Mouse (Mus musculus) limb, embryonic 13.5 days (tissue): Measurements from ENCODE around the gene Ttc5. TPM values are rescaled to one million over a fixed set of nuclear protein-coding genes. Genes with fewer than 3 reads are reported as not detected.
"Not testable (repeated sequence)": the region's sequence is repeated elsewhere in the genome, so short reads cannot be mapped to it uniquely, and the experiment has no call there.

Experiments
- ATAC-seq: fragments of 200-750 bp; cut with Nextera tagmentation; 2 replicates; pipeline ENCODE4 v1.8.0; 2017; ENCODE audit warnings: low read depth, moderate number of reproducible peaks, moderate TSS enrichment; ENCODE audit not compliant: low FRiP score
- H3K27ac ChIP-seq: fragments of 300-500 bp; sonication (generic); 2 replicates; pipeline ENCODE4 v1.5.1; 2015; ENCODE audit warnings: inconsistent platforms, mild to moderate bottlenecking, moderate library complexity
- H3K27me3 ChIP-seq: fragments of 300-500 bp; sonication (generic); 2 replicates; pipeline ENCODE4 v1.6.1; 2015; ENCODE audit warnings: mild to moderate bottlenecking, inconsistent platforms
- H3K36me3 ChIP-seq: fragments of 300-500 bp; sonication (generic); 2 replicates; pipeline ENCODE4 v1.6.1; 2015; ENCODE audit warnings: inconsistent platforms, mild to moderate bottlenecking, moderate library complexity
- H3K4me1 ChIP-seq: fragments of 300-500 bp; sonication (generic); 2 replicates; pipeline ENCODE4 v1.6.1; 2015; ENCODE audit warnings: inconsistent platforms
- H3K4me2 ChIP-seq: fragments of 300-500 bp; sonication (generic); replicated peaks from 2 replicates; pipeline ENCODE4 v1.6.1; 2015; ENCODE audit warnings: inconsistent platforms, mild to moderate bottlenecking, moderate library complexity
- H3K4me3 ChIP-seq: fragments of 300-500 bp; sonication (generic); 2 replicates; pipeline ENCODE4 v1.5.1; 2015; ENCODE audit warnings: moderate library complexity, mild to moderate bottlenecking, inconsistent platforms
- H3K9ac ChIP-seq: fragments of 300-500 bp; sonication (generic); 2 replicates; pipeline ENCODE4 v1.6.1; 2015; ENCODE audit warnings: mild to moderate bottlenecking, inconsistent platforms
- H3K9me3 ChIP-seq: fragments of 300-500 bp; sonication (generic); 2 replicates; pipeline ENCODE4 v1.6.1; 2016; ENCODE audit warnings: inconsistent platforms
- WGBS: fragments of 180-500 bp; shearing (Covaris S2); methylation state at CpG from one replicate; pipeline ENCODE4 v1.1.7; 2015; 5-methylcytosine and 5-hydroxymethylcytosine counted together
- polyA plus RNA-seq: library from polyadenylated mRNA; unstranded; fragments of >200 nt; fragmentation: Nextera tagmentation; extraction: Ambion mirVana; gene quantifications from 2 replicates; pipeline ENCODE4 v1.2.1, GENCODE M21; 2015

Ttc5 gene
- polyA plus RNA-seq, 1 experiment from 2014 or later: 87.1 TPM

DNA sequence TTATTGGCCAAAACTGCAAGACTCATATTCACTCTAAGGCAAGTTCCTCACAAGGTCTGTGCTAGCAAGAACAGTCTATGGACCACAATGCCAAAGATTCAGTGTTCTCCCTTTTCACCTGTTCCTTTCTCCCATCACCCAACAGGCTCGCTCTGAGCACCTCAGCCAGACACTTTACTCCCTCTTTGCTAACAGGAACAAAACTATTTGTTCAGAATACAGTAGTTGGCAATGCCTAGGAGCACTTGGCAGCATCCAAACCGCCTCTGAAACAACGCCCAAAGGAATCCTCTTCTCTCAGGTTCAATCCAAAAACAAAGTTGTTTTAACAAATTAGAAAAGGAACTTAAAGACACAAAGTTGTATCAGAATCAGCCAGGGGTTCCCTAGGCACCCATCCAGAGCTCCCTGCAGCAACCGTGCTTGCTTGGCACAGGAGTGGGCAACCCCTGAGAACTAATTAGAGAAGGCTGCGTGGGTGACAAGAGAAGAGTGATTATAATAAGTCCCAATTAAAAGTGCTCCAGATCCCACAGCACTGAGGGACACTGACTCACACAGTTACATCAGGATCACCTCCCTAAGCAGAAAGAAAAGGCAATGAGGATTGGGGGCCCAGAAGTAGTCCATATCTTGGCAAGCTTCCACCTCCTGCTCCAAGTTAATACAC, 26.8 kb downstream of the Ttc5 start:
- no peak for ATAC-seq
- H3K27me3 ChIP-seq: no peaks in the 10 kb centered on the region
- WGBS: 78% methylated on average over 5 of the region's 5 CpGs

DNA sequence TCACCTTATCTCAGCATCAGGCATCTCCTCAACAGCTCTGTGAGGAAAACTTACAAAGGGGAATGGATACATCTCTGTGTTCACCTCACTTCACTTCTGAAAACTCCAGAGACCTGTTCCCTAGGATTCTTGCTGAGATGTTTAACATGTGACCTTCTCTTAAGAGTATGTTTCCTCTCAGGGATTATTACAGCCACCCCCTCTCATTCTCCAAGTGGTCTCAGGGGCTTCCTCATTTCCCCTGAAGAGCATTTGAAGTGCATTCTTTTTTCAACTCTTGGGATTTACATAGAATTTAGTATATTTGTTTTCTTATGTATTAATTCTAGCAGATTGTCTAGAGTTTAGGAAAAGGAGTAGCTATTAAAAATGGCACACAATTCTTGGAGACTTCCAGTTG, 40.3 kb downstream of the Ttc5 start, which contains the start of gene Olfr749:
Gene Olfr749 (minus strand): TSS at position 101 of the 400 bp plus-strand sequence.
- no peak within 1 kb of the TSS for H3K4me2 ChIP-seq
- no peaks in the 10 kb centered on the region for H3K27me3 ChIP-seq
- no peaks in the 10 kb centered on the region for H3K9me3 ChIP-seq
- no peak within 1 kb of the TSS for H3K4me3 ChIP-seq
- no peak for ATAC-seq
- H3K4me1 ChIP-seq: no peaks in the 10 kb centered on the region
- no peak within 1 kb of the TSS for H3K27ac ChIP-seq
- H3K9ac ChIP-seq: no peak within 1 kb of the TSS
- no peaks in the 10 kb centered on the region for H3K36me3 ChIP-seq

More for the DNA sequence above, 26.8 kb downstream of the Ttc5 start:
- H3K4me3 ChIP-seq: no peak overlapping the region
- peaks cover 8% of the 10 kb centered on the region for H3K36me3 ChIP-seq
- no peaks in the 10 kb centered on the region for H3K4me1 ChIP-seq
- no peaks in the 10 kb centered on the region for H3K9me3 ChIP-seq
- H3K4me2 ChIP-seq: no peak overlapping the region
- no peak overlapping the region for H3K9ac ChIP-seq
- H3K27ac ChIP-seq: no peak overlapping the region

DNA sequence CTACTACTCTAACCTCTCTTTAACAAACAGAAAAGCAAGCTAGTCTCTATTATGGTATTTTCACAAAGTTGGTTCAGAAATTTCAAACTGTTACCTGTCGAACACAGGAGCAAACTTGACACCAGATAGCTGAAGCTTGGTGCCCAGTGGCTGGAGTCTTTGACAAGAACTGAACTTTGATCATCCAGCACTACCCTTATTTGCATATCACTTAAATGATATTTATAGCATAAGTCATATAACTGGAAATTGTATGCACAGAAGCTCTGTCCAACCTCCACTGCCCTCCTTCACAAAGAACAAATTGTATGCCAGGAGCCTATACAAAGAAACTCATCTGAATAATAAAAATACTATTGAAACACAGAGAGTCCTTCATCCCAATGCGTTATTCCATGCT, 43.7 kb downstream of the Ttc5 start:
- Histone ChIP-seq H3K27ac (no peak overlapping the region), H3K4me1 (no peaks in the 10 kb centered on the region), H3K36me3 (no peaks in the 10 kb centered on the region), H3K9me3 (no peaks in the 10 kb centered on the region), H3K4me3 (no peak overlapping the region), H3K27me3 (no peaks in the 10 kb centered on the region), H3K9ac (no peak overlapping the region), H3K4me2 (no peak overlapping the region)
- 74% methylated on average over 2 of the region's 2 CpGs for WGBS
- ATAC-seq: no peak

DNA sequence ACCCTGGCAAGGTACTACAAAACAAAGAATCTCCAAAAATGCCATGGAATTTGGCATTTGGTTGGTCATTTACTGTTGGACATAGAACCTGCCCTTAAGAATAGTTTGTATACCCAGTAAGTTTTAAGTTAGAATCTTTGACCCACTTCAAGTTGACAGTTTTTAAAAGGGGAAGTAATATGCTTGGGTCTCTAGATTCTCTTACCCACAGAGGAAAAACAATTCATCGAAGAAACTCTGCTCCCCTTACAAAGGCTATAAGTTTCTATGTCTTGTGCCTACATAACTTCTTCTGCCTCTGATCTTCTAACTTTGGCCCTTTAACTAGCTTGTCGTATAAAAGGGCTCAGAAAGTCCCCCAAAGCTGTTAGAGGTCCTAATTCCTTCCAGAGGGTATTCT, 45.0 kb downstream of the Ttc5 start:
- no peak overlapping the region for H3K4me3 ChIP-seq
- no peak overlapping the region for H3K27ac ChIP-seq
- WGBS: 64% methylated on average over 2 of the region's 2 CpGs
- H3K4me2 ChIP-seq: no peak overlapping the region
- no peaks in the 10 kb centered on the region for H3K9me3 ChIP-seq
- no peak for ATAC-seq
- no peaks in the 10 kb centered on the region for H3K36me3 ChIP-seq
- no peaks in the 10 kb centered on the region for H3K27me3 ChIP-seq
- H3K9ac ChIP-seq: no peak overlapping the region
- H3K4me1 ChIP-seq: no peaks in the 10 kb centered on the region

DNA sequence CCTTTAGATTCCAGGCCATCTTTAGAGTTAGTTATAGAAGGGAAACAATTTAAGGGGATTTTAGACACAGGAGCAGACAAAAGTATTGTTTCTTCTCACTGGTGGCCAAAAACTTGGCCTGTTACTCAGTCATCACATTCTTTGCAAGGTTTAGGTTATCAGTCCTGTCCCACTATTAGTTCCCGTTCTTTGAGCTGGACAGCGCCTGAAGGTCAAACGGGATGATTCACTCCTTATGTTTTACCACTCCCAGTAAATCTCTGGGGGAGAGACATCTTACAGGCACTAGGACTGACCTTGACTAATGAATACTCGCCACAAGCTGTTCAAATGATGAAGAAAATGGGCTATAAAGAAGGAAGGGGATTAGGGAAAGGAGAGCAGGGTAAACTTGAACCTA, 62.9 kb downstream of the Ttc5 start:
- not testable (repeated sequence) for H3K9ac ChIP-seq, H3K27ac ChIP-seq, ATAC-seq, H3K4me2 ChIP-seq, H3K36me3 ChIP-seq, H3K27me3 ChIP-seq, H3K4me3 ChIP-seq, H3K9me3 ChIP-seq, H3K4me1 ChIP-seq
- WGBS: 70% methylated on average over 4 of the region's 4 CpGs

DNA sequence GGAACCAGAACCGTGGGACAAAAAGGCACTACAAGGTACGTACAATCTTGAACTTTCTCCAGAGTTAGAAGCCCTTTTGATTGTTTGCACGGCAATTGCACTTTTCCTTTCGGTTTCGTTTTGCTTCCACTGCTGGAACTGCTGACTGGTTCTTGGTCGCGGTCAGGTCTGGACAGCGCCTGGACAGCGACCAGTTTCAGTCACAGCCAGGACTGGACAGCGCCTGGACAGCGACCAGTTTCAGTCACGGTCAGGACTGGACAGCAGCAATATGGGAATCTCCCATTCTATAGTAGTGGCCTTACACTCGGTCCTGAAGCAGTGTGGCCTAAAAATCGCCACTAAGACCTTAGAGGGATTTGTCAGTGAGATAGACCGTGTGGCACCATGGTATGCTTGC, 65.4 kb downstream of the Ttc5 start:
- H3K9ac ChIP-seq, H3K9me3 ChIP-seq, H3K27ac ChIP-seq, H3K4me3 ChIP-seq, H3K27me3 ChIP-seq, ATAC-seq, H3K4me2 ChIP-seq, H3K4me1 ChIP-seq, H3K36me3 ChIP-seq: not testable (repeated sequence)
- WGBS: 91% methylated on average over 15 of the region's 15 CpGs

Other genes with a start within 250 kb of the Ttc5 start
- gene Olfr744, start 170.6 kb downstream of the Ttc5 start, polyA plus RNA-seq: not detected in 2 replicates
- gene Olfr745, start 146.1 kb downstream of the Ttc5 start, polyA plus RNA-seq: not detected in 2 replicates
- not detected in 2 replicates for gene Olfr746, start 138.4 kb downstream of the Ttc5 start, polyA plus RNA-seq
- gene Olfr747, start 92.3 kb downstream of the Ttc5 start, polyA plus RNA-seq: not detected in 2 replicates
- gene Olfr748, start 78.1 kb downstream of the Ttc5 start, polyA plus RNA-seq: not detected in 2 replicates
- gene Olfr749, start 40.4 kb downstream of the Ttc5 start, polyA plus RNA-seq: not detected in 2 replicates
- not detected in 2 replicates for gene Ccnb1ip1, start 22.2 kb upstream of the Ttc5 start, polyA plus RNA-seq
- 67.9 and 69.9 TPM in 2 replicates for gene Parp2, start 22.3 kb upstream of the Ttc5 start, polyA plus RNA-seq
- gene Tep1, start 85.0 kb upstream of the Ttc5 start, polyA plus RNA-seq: 3.5 and 5.7 TPM in 2 replicates
- gene Klhl33, start 112.0 kb upstream of the Ttc5 start, polyA plus RNA-seq: 0.08 and 0.10 TPM in 2 replicates
- 177 and 184 TPM in 2 replicates for gene Osgep, start 139.4 kb upstream of the Ttc5 start, polyA plus RNA-seq
- 286 and 290 TPM in 2 replicates for gene Apex1, start 139.4 kb upstream of the Ttc5 start, polyA plus RNA-seq
- 46.8 and 47.4 TPM in 2 replicates for gene Pip4p1, start 145.3 kb upstream of the Ttc5 start, polyA plus RNA-seq
- gene Pnp, start 145.6 kb upstream of the Ttc5 start, polyA plus RNA-seq: 51.6 and 56.9 TPM in 2 replicates
- not detected in 2 replicates for gene Gm49342, start 159.0 kb upstream of the Ttc5 start, polyA plus RNA-seq
- 0.37 and 0.42 TPM in 2 replicates for gene Pnp2, start 170.5 kb upstream of the Ttc5 start, polyA plus RNA-seq
- 0.17 TPM in 1 of 2 replicates, not detected in the other for gene Rnase10, start 222.2 kb upstream of the Ttc5 start, polyA plus RNA-seq